Mouse (Mus musculus) lung, postnatal 0 days (tissue): ENCODE measurements around the gene Rd3l.

Source experiments
- CTCF ChIP-seq: IDR thresholded peaks from 2 replicates; pipeline ENCODE4 v1.5.1; 2016; ENCODE audit warnings: antibody characterized with exemption, mild to moderate bottlenecking
- EP300 ChIP-seq: IDR thresholded peaks from 2 replicates; pipeline ENCODE4 v1.6.1; 2016; ENCODE audit warnings: antibody characterized with exemption, mild to moderate bottlenecking, control low read depth

DNA sequence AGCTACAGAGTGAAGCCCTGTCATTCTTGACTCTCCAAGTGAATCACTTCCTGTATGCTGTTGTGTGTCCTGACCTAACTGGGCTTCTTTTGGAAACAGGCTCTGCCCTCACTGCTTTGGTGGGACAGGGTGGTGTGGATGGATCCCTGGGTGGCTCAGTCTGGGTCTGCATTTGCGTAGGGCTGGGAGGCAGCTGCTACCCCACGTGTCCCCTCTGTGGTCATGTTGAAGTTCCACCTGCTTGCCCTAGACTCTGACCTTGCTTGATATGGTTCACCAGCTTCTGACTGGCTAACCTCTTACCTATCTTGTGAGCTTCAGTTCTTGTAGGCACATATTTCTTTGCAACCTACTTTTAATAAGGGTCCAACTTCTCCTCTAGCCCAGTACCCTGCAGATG lies 14.0 kb upstream of the Rd3l start:
- TF ChIP-seq CTCF (no peak), EP300 (no peak)
